18 mouse cellular contexts compared by ENCODE assay signal in genomic region chr6:30363808-30364207, GRCm38 (mm10). TPM values are rescaled to one million over a fixed set of nuclear protein-coding genes. Genes with fewer than 3 reads are reported as not detected.
DNase-seq lines count a peak whose midpoint lies in the region; ATAC-seq and TF ChIP-seq lines count a peak whose summit lies in the region.
"Had no signal": no experiment of that assay in that cellular context is flagged by ENCODE, and none has a peak within 500 bp of the region (broad histone marks: within the 10 kb centered on the region; RNA-seq: fewer than 3 reads in every experiment).

No protein-coding gene starts in this region.

- H3K27me3 ChIP-seq in kidney, embryonic 16.5 days (ENCODE audit: insufficient read depth, low read length): no peaks in the 10 kb centered on the region
- H3K27me3 ChIP-seq in stomach, postnatal 0 days (ENCODE audit: control insufficient read depth, insufficient read depth, low read length): no peaks in the 10 kb centered on the region
- H3K27me3 ChIP-seq in midbrain, embryonic 15.5 days (replicated peaks): no peaks in the 10 kb centered on the region
- H3K27me3 ChIP-seq: heart, embryonic 13.5 days; hindbrain, embryonic 15.5 days had no signal

- no peaks in the 10 kb centered on the region for H3K9me3 ChIP-seq in kidney, embryonic 16.5 days (ENCODE audit: low read length)
- no peaks in the 10 kb centered on the region for H3K9me3 ChIP-seq in stomach, postnatal 0 days (ENCODE audit: control insufficient read depth, low read length)
- H3K9me3 ChIP-seq in midbrain, embryonic 15.5 days: no peaks in the 10 kb centered on the region
- H3K9me3 ChIP-seq: embryonic facial prominence, embryonic 10.5 days; heart, embryonic 13.5 days; hindbrain, embryonic 15.5 days had no signal

- H3K27ac ChIP-seq in kidney, embryonic 16.5 days (ENCODE audit: low read length): peak overlapping the region; percentile 5; the same call in 1 of the 2 replicates
- no peak overlapping the region for H3K27ac ChIP-seq in stomach, postnatal 0 days (replicated peaks)
- H3K27ac ChIP-seq in midbrain, embryonic 15.5 days: no peak overlapping the region
- H3K27ac ChIP-seq: embryonic facial prominence, embryonic 10.5 days; gastrocnemius, adult 2 months; heart, embryonic 13.5 days; hindbrain, embryonic 15.5 days had no signal

- DNase-seq in kidney, adult 11 months: no peak
- peak; percentile 58 for DNase-seq in lung, postnatal 10 days
- no peak for DNase-seq in lung, postnatal 14 days
- DNase-seq in stomach, postnatal 0 days (ENCODE audit: low spot score): no peak
- no peak for DNase-seq in natural killer cell, adult 2 months (ENCODE audit: low spot score in 2 of 2)
- DNase-seq: adrenal gland, postnatal 25 days; cerebellum, adult 2 months; cerebellum, postnatal 10 days; gastrocnemius, adult 2 months; gastrocnemius, postnatal 25 days; heart, postnatal 36 days had no signal

- TF ChIP-seq CTCF in stomach, postnatal 0 days (IDR thresholded peaks at IDR 0.05; ENCODE audit: low read depth): no peak

- H3K4me1 ChIP-seq in kidney, embryonic 16.5 days (ENCODE audit: insufficient read depth, low read length): peaks cover 10% of the 10 kb centered on the region
- no peaks in the 10 kb centered on the region for H3K4me1 ChIP-seq in stomach, postnatal 0 days (replicated peaks; ENCODE audit: control insufficient read depth, insufficient read depth)
- no peaks in the 10 kb centered on the region for H3K4me1 ChIP-seq in midbrain, embryonic 15.5 days
- H3K4me1 ChIP-seq: embryonic facial prominence, embryonic 10.5 days; hindbrain, embryonic 15.5 days had no signal

- 21% methylated on average over 5 of the region's 5 CpGs for WGBS in kidney, embryonic 16.5 days
- 28% methylated on average over 5 of the region's 5 CpGs for WGBS in stomach, postnatal 0 days
- 49% methylated on average over 5 of the region's 5 CpGs for WGBS in midbrain, embryonic 15.5 days

- no peak for TF ChIP-seq EP300 in stomach, postnatal 0 days (optimal IDR thresholded peaks at IDR 0.05)

- H3K9ac ChIP-seq in kidney, embryonic 16.5 days (replicated peaks; ENCODE audit: low read length): no peak overlapping the region
- H3K9ac ChIP-seq in stomach, postnatal 0 days (ENCODE audit: low read length): no peak overlapping the region
- H3K9ac ChIP-seq in midbrain, embryonic 15.5 days: no peak overlapping the region
- H3K9ac ChIP-seq: heart, embryonic 13.5 days; hindbrain, embryonic 15.5 days had no signal

- no peak overlapping the region for H3K4me2 ChIP-seq in kidney, embryonic 16.5 days (replicated peaks; ENCODE audit: low read depth, low read length)
- no peak overlapping the region for H3K4me2 ChIP-seq in stomach, postnatal 0 days (replicated peaks; ENCODE audit: low read depth)
- H3K4me2 ChIP-seq in midbrain, embryonic 15.5 days: no peak overlapping the region
- H3K4me2 ChIP-seq: heart, embryonic 13.5 days; hindbrain, embryonic 15.5 days had no signal

- H3K36me3 ChIP-seq in kidney, embryonic 16.5 days (ENCODE audit: insufficient read depth, low read length): peaks cover 32% of the 10 kb centered on the region
- H3K36me3 ChIP-seq in stomach, postnatal 0 days (ENCODE audit: control insufficient read depth, insufficient read depth, low read length): peaks cover 12% of the 10 kb centered on the region
- peaks cover 32% of the 10 kb centered on the region for H3K36me3 ChIP-seq in midbrain, embryonic 15.5 days (replicated peaks)

- no peak overlapping the region for H3K4me3 ChIP-seq in kidney, embryonic 16.5 days (ENCODE audit: low read length)
- H3K4me3 ChIP-seq in stomach, postnatal 0 days (ENCODE audit: low read depth, low read length): no peak overlapping the region
- no peak overlapping the region for H3K4me3 ChIP-seq in midbrain, embryonic 15.5 days
- H3K4me3 ChIP-seq: embryonic facial prominence, embryonic 10.5 days; gastrocnemius, adult 2 months; heart, embryonic 13.5 days; hindbrain, embryonic 15.5 days had no signal

- ATAC-seq in kidney, embryonic 16.5 days (ENCODE audit: low FRiP score, low TSS enrichment): no peak
- 0 out of 2 replicates have a peak, but pooled peaks have one; percentile 18 for ATAC-seq in megakaryocyte, adult 5-6 weeks (ENCODE audit: poor library complexity, severe bottlenecking)
- ATAC-seq in stomach, postnatal 0 days (ENCODE audit: low FRiP score, low TSS enrichment): peak; percentile 45; the same call in 1 of the 2 replicates
- no peak for ATAC-seq in midbrain, embryonic 15.5 days (replicated peaks)
- ATAC-seq: forebrain, embryonic 14.5 days had no signal

RNA-seq across cellular contexts. Expression of gene Zc3hc1, which starts 27.0 kb away (rescaled TPM):
- polyA plus RNA-seq in kidney, embryonic 16.5 days (2015; fragmentation: Nextera tagmentation; extraction: Ambion mirVana): 69.8 and 71.7 TPM in 2 replicates
- 17.3 and 18.3 TPM in 2 replicates for total RNA-seq in megakaryocyte, adult 5-6 weeks (2015)
- total RNA-seq in megakaryocyte, adult 5-6 weeks (2017): 21.5 and 24.8 TPM in 2 replicates
- polyA plus RNA-seq in stomach, postnatal 0 days (2015; fragmentation: Nextera tagmentation; extraction: Ambion mirVana): 16.4 TPM in 2 replicates
- polyA plus RNA-seq in midbrain, embryonic 15.5 days (2015; fragmentation: Nextera tagmentation; extraction: Ambion mirVana): 68.6 and 70.8 TPM in 2 replicates

RNA-seq across cellular contexts. Expression of gene Klhdc10, which starts 37.9 kb away (rescaled TPM):
- 26.8 and 30.2 TPM in 2 replicates for polyA plus RNA-seq in kidney, embryonic 16.5 days (2015; fragmentation: Nextera tagmentation; extraction: Ambion mirVana)
- total RNA-seq in megakaryocyte, adult 5-6 weeks (2015): 14.5 and 16.4 TPM in 2 replicates
- 35.3 and 40.8 TPM in 2 replicates for total RNA-seq in megakaryocyte, adult 5-6 weeks (2017)
- polyA plus RNA-seq in stomach, postnatal 0 days (2015; fragmentation: Nextera tagmentation; extraction: Ambion mirVana): 6.0 and 6.3 TPM in 2 replicates
- polyA plus RNA-seq in midbrain, embryonic 15.5 days (2015; fragmentation: Nextera tagmentation; extraction: Ambion mirVana): 42.3 and 44.7 TPM in 2 replicates

RNA-seq across cellular contexts. Expression of gene Ube2h, which starts 59.5 kb away (rescaled TPM):
- 53.7 and 55.5 TPM in 2 replicates for polyA plus RNA-seq in kidney, embryonic 16.5 days (2015; fragmentation: Nextera tagmentation; extraction: Ambion mirVana)
- 16.8 and 18.5 TPM in 2 replicates for total RNA-seq in megakaryocyte, adult 5-6 weeks (2015)
- total RNA-seq in megakaryocyte, adult 5-6 weeks (2017): 21.1 and 31.3 TPM in 2 replicates
- 25.2 and 28.8 TPM in 2 replicates for polyA plus RNA-seq in stomach, postnatal 0 days (2015; fragmentation: Nextera tagmentation; extraction: Ambion mirVana)
- polyA plus RNA-seq in midbrain, embryonic 15.5 days (2015; fragmentation: Nextera tagmentation; extraction: Ambion mirVana): 60.3 and 65.2 TPM in 2 replicates

Comparison
In these comparisons a context has a peak if more than half of its experiments do, and no peak if none do; other contexts are left out.
1. ATAC-seq: peak in megakaryocyte, adult 5-6 weeks (single experiment) and stomach, postnatal 0 days (single experiment); none in kidney, embryonic 16.5 days (single experiment) and midbrain, embryonic 15.5 days (single experiment).